Mouse (Mus musculus) left cerebral cortex, adult 18-20 months (tissue): ENCODE results near the gene Tigd2. TPM values are rescaled to one million over a fixed set of nuclear protein-coding genes. Genes with fewer than 3 reads are reported as not detected.

Experiments
- DNase-seq, 2 experiments: peaks; one replicate each; pipeline ENCODE4 v3.0.0; 2021 to 2022; ENCODE audit warnings: low spot score in 2 of 2, mixed read lengths in 1 of 2
- total RNA-seq, 2 experiments: library from RNA; stranded (reverse); gene quantifications; 2 replicates each; pipeline ENCODE4 v1.2.3; 2021

Gene Tigd2
- total RNA-seq, 2 experiments from 2014 or later: 11.1 to 13.0 TPM

GRCm38 (mm10) chr6:59250536-59250935 lies 41.9 kb downstream of the Tigd2 start:
- no peak for DNase-seq

DNA sequence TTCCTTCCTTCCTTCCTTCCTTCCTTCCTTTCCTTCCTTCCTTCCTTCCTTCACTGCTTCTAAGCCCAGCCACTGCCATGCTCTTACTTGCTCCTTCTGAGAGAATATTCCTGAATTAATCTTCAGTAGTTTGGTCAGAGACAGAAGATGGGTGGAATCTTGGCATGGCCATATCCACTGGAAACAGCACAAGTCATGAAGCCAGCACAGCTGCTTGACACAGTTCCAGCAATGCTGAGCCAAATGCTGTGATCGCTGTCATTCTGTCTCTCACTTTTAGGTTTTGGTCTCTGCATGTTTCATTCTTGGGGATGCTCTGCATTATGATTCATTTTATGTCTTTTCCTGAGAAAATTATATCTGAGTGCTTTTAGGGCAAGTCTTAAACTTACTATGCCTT lies 47.2 kb downstream of the Tigd2 start:
- DNase-seq: no peak

Other genes with a start within 250 kb of the Tigd2 start
- gene Fam13a, start 184.3 kb upstream of the Tigd2 start, total RNA-seq: 10 to 100 TPM; 11.4 to 14.5 TPM
- 1 to 10 TPM; 9.2 to 9.9 TPM for gene Gprin3, start 217.4 kb downstream of the Tigd2 start, total RNA-seq